Mouse (Mus musculus): ENCODE data around the gene Asb3.
"Not testable (repeated sequence)": the region's sequence is repeated elsewhere in the genome, so short reads cannot be mapped to it uniquely, and the experiment has no call there.

Asb3 gene

GRCm38 (mm10) chr11:31000028-31000427 is 114.8 kb downstream of the Asb3 start:
- DNase-seq (ENCODE audit: low spot score in 2 of 2): no peak

- DNase-seq (ENCODE audit: low spot score in 2 of 2): no peak
These were observed 116.1 kb downstream of the Asb3 start for GRCm38 (mm10) chr11:31001169-31001908.

GRCm38 (mm10) chr11:31009668-31010067 is 124.5 kb downstream of the Asb3 start:
- DNase-seq (ENCODE audit: low spot score in 2 of 2): not testable (repeated sequence)

- DNase-seq (ENCODE audit: low spot score in 2 of 2): not testable (repeated sequence)
These were observed 132.2 kb downstream of the Asb3 start for GRCm38 (mm10) chr11:31017466-31017865.

- DNase-seq (ENCODE audit: low spot score in 2 of 2): no peak
These were observed 149.7 kb downstream of the Asb3 start for GRCm38 (mm10) chr11:31034958-31035357.

- DNase-seq (ENCODE audit: low spot score in 2 of 2): no peak
These were observed 204.8 kb downstream of the Asb3 start for GRCm38 (mm10) chr11:31089973-31090372.

- DNase-seq (ENCODE audit: low spot score in 2 of 2): no peak
These were observed 205.3 kb downstream of the Asb3 start for GRCm38 (mm10) chr11:31090478-31090978.

- not testable (repeated sequence) for DNase-seq (ENCODE audit: low spot score in 2 of 2)
These were observed 214.3 kb downstream of the Asb3 start for GRCm38 (mm10) chr11:31099519-31099918.

GRCm38 (mm10) chr11:31102188-31102587 is 217.0 kb downstream of the Asb3 start:
- no peak for DNase-seq (ENCODE audit: low spot score in 2 of 2)

- no peak for DNase-seq (ENCODE audit: low spot score in 2 of 2)
These were observed 220.1 kb downstream of the Asb3 start for GRCm38 (mm10) chr11:31105364-31105763.

- not testable (repeated sequence) for DNase-seq (ENCODE audit: low spot score in 2 of 2)
These were observed 241.7 kb downstream of the Asb3 start for GRCm38 (mm10) chr11:31126964-31127363.

GRCm38 (mm10) chr11:31133726-31134125 is 248.5 kb downstream of the Asb3 start:
- DNase-seq (ENCODE audit: low spot score in 2 of 2): not testable (repeated sequence)

- DNase-seq (ENCODE audit: low spot score in 2 of 2): not testable (repeated sequence)
These were observed 249.6 kb downstream of the Asb3 start for GRCm38 (mm10) chr11:31134824-31135223.

GRCm38 (mm10) chr11:31138394-31138793 is 253.2 kb downstream of the Asb3 start:
- DNase-seq (ENCODE audit: low spot score in 2 of 2): not testable (repeated sequence)

All from spleen, postnatal 14 days (tissue).